Mouse (Mus musculus) cortical plate, adult 2 months (tissue): ENCODE data around the gene Tmprss11g.

ENCODE experiments used
- CTCF ChIP-seq: fragments of 200-500 bp; IDR thresholded peaks from 2 replicates; pipeline ENCODE4 v1.5.1; 2011; ENCODE audit warnings: mild to moderate bottlenecking, control low read depth, low read length; ENCODE audit not compliant: insufficient read depth; ENCODE audit errors: extremely low read depth
- POLR2A ChIP-seq: fragments of 200-500 bp; IDR thresholded peaks from 2 replicates; pipeline ENCODE4 v1.6.1; 2011; ENCODE audit warnings: mild to moderate bottlenecking, low read length, control low read depth; ENCODE audit not compliant: insufficient read depth; ENCODE audit errors: extremely low read depth

DNA sequence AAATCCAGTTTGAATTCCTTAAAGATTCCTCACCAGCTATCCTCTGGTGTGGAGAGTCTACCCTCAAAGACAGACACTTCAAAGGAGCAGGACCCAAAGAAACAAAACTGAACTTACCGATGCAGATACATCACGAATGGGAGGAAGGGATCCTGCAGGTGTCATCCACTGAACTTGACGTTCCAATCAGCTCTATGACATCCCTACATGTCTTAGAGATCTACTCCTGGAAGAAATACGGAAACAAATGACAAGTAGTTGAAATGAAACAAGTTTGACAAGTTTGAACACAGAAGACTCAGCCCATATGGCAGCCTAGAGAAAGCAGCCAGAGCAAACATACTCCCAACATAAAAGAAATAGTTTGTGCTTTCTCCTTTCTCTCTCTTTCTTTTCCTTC, 49.5 kb downstream of the Tmprss11g start, which contains the start of gene Tmprss11a:
- no peak for TF ChIP-seq CTCF
- no peak for TF ChIP-seq POLR2A
